Mouse (Mus musculus): ENCODE measurements around the gene Eps15. TPM values are rescaled to one million over a fixed set of nuclear protein-coding genes. Genes with fewer than 3 reads are reported as not detected.

The Eps15 gene
- total RNA-seq, 2 experiments from 2014 or later, result 176 to 177 TPM

GRCm38 (mm10) chr4:109420138-109420795 is 140.2 kb downstream of the Eps15 start:
- intact Hi-C loops (cut with DNase I), result no loop called here
- no peak for DNase-seq (ENCODE audit: extremely low spot score in 1 of 2, low spot score in 2 of 2)

GRCm38 (mm10) chr4:109421608-109422007 is 141.5 kb downstream of the Eps15 start:
- intact Hi-C loops (cut with DNase I), result no loop called here

GRCm38 (mm10) chr4:109422436-109422835 is 142.4 kb downstream of the Eps15 start:
- no peak for DNase-seq (ENCODE audit: extremely low spot score in 1 of 2, low spot score in 2 of 2)
- intact Hi-C loops (cut with DNase I), result no loop called here

More at GRCm38 (mm10) chr4:109421608-109422007, 141.5 kb downstream of the Eps15 start:
- DNase-seq (ENCODE audit: extremely low spot score in 1 of 2, low spot score in 2 of 2), result no peak

- DNase-seq (ENCODE audit: extremely low spot score in 1 of 2, low spot score in 2 of 2), result no peak
- intact Hi-C loops (cut with DNase I), result no loop called here
These were observed 143.4 kb downstream of the Eps15 start for GRCm38 (mm10) chr4:109423438-109423837.

- intact Hi-C loops (cut with DNase I), result no loop called here
- no peak for DNase-seq (ENCODE audit: extremely low spot score in 1 of 2, low spot score in 2 of 2)
These were observed 147.0 kb downstream of the Eps15 start for GRCm38 (mm10) chr4:109427058-109427457.

GRCm38 (mm10) chr4:109430250-109430649 is 150.2 kb downstream of the Eps15 start:
- intact Hi-C loops (cut with DNase I), result no loop called here
- no peak for DNase-seq (ENCODE audit: extremely low spot score in 1 of 2, low spot score in 2 of 2)

- DNase-seq (ENCODE audit: extremely low spot score in 1 of 2, low spot score in 2 of 2), result peak; percentile 36 to 64
- intact Hi-C loops (cut with DNase I), result no loop called here
These were observed 150.8 kb downstream of the Eps15 start for GRCm38 (mm10) chr4:109430854-109431253.

- intact Hi-C loops (cut with DNase I), result no loop called here
These were observed 152.8 kb downstream of the Eps15 start for GRCm38 (mm10) chr4:109432668-109433375.

GRCm38 (mm10) chr4:109433641-109434040 is 153.6 kb downstream of the Eps15 start:
- intact Hi-C loops (cut with DNase I), result no loop called here
- DNase-seq (ENCODE audit: extremely low spot score in 1 of 2, low spot score in 2 of 2), result no peak

More at GRCm38 (mm10) chr4:109432668-109433375, 152.8 kb downstream of the Eps15 start:
- DNase-seq (ENCODE audit: extremely low spot score in 1 of 2, low spot score in 2 of 2), result no peak

GRCm38 (mm10) chr4:109434256-109434655 is 154.2 kb downstream of the Eps15 start:
- intact Hi-C loops (cut with DNase I), result no loop called here
- DNase-seq (ENCODE audit: extremely low spot score in 1 of 2, low spot score in 2 of 2), result no peak

Other genes with a start within 250 kb of the Eps15 start
- gene Osbpl9, start 78.0 kb upstream of the Eps15 start, total RNA-seq (2021), result 10 to 100 TPM; 59.8 to 61.0 TPM
- under 1 TPM; 0.32 to 0.47 TPM for gene Calr4, start 45.8 kb upstream of the Eps15 start, total RNA-seq (2021)
- 1 to 10 TPM; 1.2 TPM for gene Ttc39a, start 126.4 kb downstream of the Eps15 start, total RNA-seq (2021)
- gene Rnf11, start 204.5 kb downstream of the Eps15 start, total RNA-seq (2021), result 100 to 1,000 TPM; 188 to 189 TPM